Mouse (Mus musculus) layer of hippocampus, adult 9-11 months (tissue): ENCODE measurements at regions not wholly inside any gene's neighbourhood (a gene's known extent, or its start where the extent isn't known, plus 50 kb on each side); places are given as distances from the start of the nearest gene placed in this dataset.
"Not testable (repeated sequence)": the region's sequence is repeated elsewhere in the genome, so short reads cannot be mapped to it uniquely, and the experiment has no call there.

Experiments used
- DNase-seq: peaks from one replicate; pipeline ENCODE4 v3.0.0; 2022

GRCm38 (mm10) chr4:153620871-153621270, 138.3 kb upstream of the Ajap1 start:
- no peak for DNase-seq

GRCm38 (mm10) chr4:153631161-153631560, 148.6 kb upstream of the Ajap1 start:
- no peak for DNase-seq

- DNase-seq, result no peak
Measured at GRCm38 (mm10) chr4:153632056-153632455, 149.4 kb upstream of the Ajap1 start.

- DNase-seq, result no peak
Measured at GRCm38 (mm10) chr4:153632551-153632950, 149.9 kb upstream of the Ajap1 start.

GRCm38 (mm10) chr4:153633260-153633659, 150.6 kb upstream of the Ajap1 start:
- no peak for DNase-seq

- no peak for DNase-seq
Measured at GRCm38 (mm10) chr4:153634221-153634881, 151.7 kb upstream of the Ajap1 start.

- no peak for DNase-seq
Measured at GRCm38 (mm10) chr4:153637989-153638388, 155.4 kb upstream of the Ajap1 start.

GRCm38 (mm10) chr4:153651849-153652248, 169.2 kb upstream of the Ajap1 start:
- DNase-seq, result no peak

- peak; percentile 25 for DNase-seq
Measured at GRCm38 (mm10) chr4:153652841-153653240, 170.2 kb upstream of the Ajap1 start.

GRCm38 (mm10) chr4:153662731-153663130, 180.1 kb upstream of the Ajap1 start:
- DNase-seq, result no peak

- not testable (repeated sequence) for DNase-seq
Measured at GRCm38 (mm10) chr4:153666626-153667236, 184.1 kb upstream of the Ajap1 start.

GRCm38 (mm10) chr4:153669070-153669469, 186.5 kb upstream of the Ajap1 start:
- no peak for DNase-seq

- DNase-seq, result no peak
Measured at GRCm38 (mm10) chr4:153670216-153670615, 187.6 kb upstream of the Ajap1 start.

- no peak for DNase-seq
Measured at GRCm38 (mm10) chr4:153675431-153675830, 192.8 kb upstream of the Ajap1 start.

GRCm38 (mm10) chr4:153679151-153679550, 196.5 kb upstream of the Ajap1 start:
- no peak for DNase-seq

- DNase-seq, result no peak
Measured at GRCm38 (mm10) chr4:153688441-153688840, 205.8 kb upstream of the Ajap1 start.

- no peak for DNase-seq
Measured at GRCm38 (mm10) chr4:153693881-153694280, 211.3 kb upstream of the Ajap1 start.

- DNase-seq, result no peak
Measured at GRCm38 (mm10) chr4:153696426-153697040, 213.9 kb upstream of the Ajap1 start.

- DNase-seq, result no peak
Measured at GRCm38 (mm10) chr4:153707218-153707617, 224.6 kb upstream of the Ajap1 start.

- DNase-seq, result no peak
Measured at GRCm38 (mm10) chr4:153714995-153715645, 232.5 kb upstream of the Ajap1 start.

- no peak for DNase-seq
Measured at GRCm38 (mm10) chr4:153717273-153717672, 234.7 kb upstream of the Ajap1 start.

GRCm38 (mm10) chr4:153724045-153724444, 233.0 kb upstream of the A430005L14Rik start:
- DNase-seq, result no peak

GRCm38 (mm10) chr4:153727273-153727672, 229.8 kb upstream of the A430005L14Rik start:
- DNase-seq, result no peak
